Mouse (Mus musculus) heart, postnatal 0 days (tissue): ENCODE measurements around the gene Rbmxl1. TPM values are rescaled to one million over a fixed set of nuclear protein-coding genes. Genes with fewer than 3 reads are reported as not detected.
"Not testable (repeated sequence)": the region's sequence is repeated elsewhere in the genome, so short reads cannot be mapped to it uniquely, and the experiment has no call there.

Experiments
- ATAC-seq: fragments of 200-750 bp; cut with Nextera tagmentation; 2 replicates; pipeline ENCODE4 v1.8.0; 2017; ENCODE audit warnings: low read depth, moderate number of reproducible peaks, moderate library complexity; ENCODE audit not compliant: insufficient read depth
- DNase-seq: peaks from one replicate; pipeline ENCODE4 v3.0.0-alpha.2; 2016; ENCODE audit warnings: low spot score
- H3K27ac ChIP-seq: fragments of 300-500 bp; sonication (generic); 2 replicates; pipeline ENCODE4 v1.5.1; 2014; ENCODE audit warnings: low read depth, mild to moderate bottlenecking
- H3K27me3 ChIP-seq: fragments of 300-500 bp; sonication (generic); 2 replicates; pipeline ENCODE4 v1.6.1; 2014; ENCODE audit warnings: low read length, mixed read lengths; ENCODE audit not compliant: control insufficient read depth, insufficient read depth
- H3K36me3 ChIP-seq: fragments of 300-500 bp; sonication (generic); replicated peaks from 2 replicates; pipeline ENCODE4 v1.6.1; 2014; ENCODE audit warnings: low read length, mixed read lengths; ENCODE audit not compliant: control insufficient read depth, insufficient read depth
- H3K4me1 ChIP-seq: fragments of 300-500 bp; sonication (generic); 2 replicates; pipeline ENCODE4 v1.6.1; 2014; ENCODE audit warnings: antibody characterized with exemption; ENCODE audit not compliant: control insufficient read depth, insufficient read depth
- H3K4me2 ChIP-seq: fragments of 300-500 bp; sonication (generic); 2 replicates; pipeline ENCODE4 v1.6.1; 2014; ENCODE audit warnings: low read depth, mild to moderate bottlenecking, low read length, moderate library complexity
- H3K4me3 ChIP-seq: fragments of 300-500 bp; sonication (generic); 2 replicates; pipeline ENCODE4 v1.5.1; 2014; ENCODE audit warnings: low read depth, low read length
- H3K9ac ChIP-seq: fragments of 300-500 bp; sonication (generic); replicated peaks from 2 replicates; pipeline ENCODE4 v1.6.1; 2014; ENCODE audit warnings: low read depth, low read length, mixed read lengths
- H3K9me3 ChIP-seq: fragments of 300-500 bp; sonication (generic); replicated peaks from 2 replicates; pipeline ENCODE4 v1.6.1; 2016; ENCODE audit warnings: low read length; ENCODE audit not compliant: control insufficient read depth
- CTCF ChIP-seq: IDR thresholded peaks from 2 replicates; pipeline ENCODE4 v1.5.1; 2016; ENCODE audit warnings: antibody characterized with exemption, control low read depth, low read depth
- EP300 ChIP-seq: IDR thresholded peaks from 2 replicates; pipeline ENCODE4 v1.6.1; 2016; ENCODE audit warnings: antibody characterized with exemption, low read depth
- WGBS: fragments of 180-500 bp; shearing (Covaris S2); extraction: QIAGEN DNeasy Blood & Tissue Kit; methylation state at CpG from one replicate; pipeline ENCODE4 v1.1.7; 2014; 5-methylcytosine and 5-hydroxymethylcytosine counted together
- polyA plus RNA-seq: library from polyadenylated mRNA; unstranded; fragments of >200 nt; fragmentation: Nextera tagmentation; extraction: Ambion mirVana; gene quantifications from 2 replicates; pipeline ENCODE4 v1.2.1, GENCODE M21; 2015
- total RNA-seq: library from RNA; depleted of rRNA; stranded (reverse); fragments of >200 nt; gene quantifications from 2 replicates; pipeline ENCODE4 v1.2.3, GENCODE M21; 2014; ENCODE audit warnings: low replicate concordance; rRNA removed

Gene Rbmxl1
- total RNA-seq: 22.4 and 41.6 TPM in 2 replicates
- 56.4 and 57.7 TPM in 2 replicates for polyA plus RNA-seq

GRCm38 (mm10) chr8:78508719-78509272 lies at the start of gene Rbmxl1:
TSS of gene Rbmxl1 (minus strand) at chr8:78508898.
- Histone ChIP-seq H3K4me1 (peaks cover 10% of the 10 kb centered on the region; the same call in 1 of the 2 replicates), H3K36me3 (peaks cover 10% of the 10 kb centered on the region), H3K9me3 (no peaks in the 10 kb centered on the region), H3K4me2 (peak within 1 kb of the TSS; percentile 100), H3K27me3 (no peaks in the 10 kb centered on the region), H3K4me3 (peak within 1 kb of the TSS; percentile 85), H3K27ac (peak within 1 kb of the TSS; percentile 97), H3K9ac (peak within 1 kb of the TSS; percentile 97)
- TF ChIP-seq EP300 (no peak), CTCF (no peak)
- ATAC-seq (peak; percentile 84), DNase-seq (peak; percentile 60)
- WGBS: under 1% methylated on average over 66 of the region's 70 CpGs

GRCm38 (mm10) chr8:78556773-78557434 lies 48.2 kb upstream of the Rbmxl1 start:
- DNase-seq (no peak), ATAC-seq (no peak)
- Histone ChIP-seq H3K27me3 (no peaks in the 10 kb centered on the region), H3K9ac (no peak overlapping the region), H3K36me3 (0 out of 2 replicates have a peak, but pooled peaks cover 10% of the 10 kb centered on the region), H3K9me3 (0 out of 2 replicates have a peak, but pooled peaks cover 5% of the 10 kb centered on the region), H3K4me1 (no peaks in the 10 kb centered on the region), H3K4me3 (no peak overlapping the region), H3K4me2 (no peak overlapping the region), H3K27ac (no peak overlapping the region)
- WGBS: 88% methylated on average over 11 of the region's 11 CpGs
- TF ChIP-seq CTCF: no peak

DNA sequence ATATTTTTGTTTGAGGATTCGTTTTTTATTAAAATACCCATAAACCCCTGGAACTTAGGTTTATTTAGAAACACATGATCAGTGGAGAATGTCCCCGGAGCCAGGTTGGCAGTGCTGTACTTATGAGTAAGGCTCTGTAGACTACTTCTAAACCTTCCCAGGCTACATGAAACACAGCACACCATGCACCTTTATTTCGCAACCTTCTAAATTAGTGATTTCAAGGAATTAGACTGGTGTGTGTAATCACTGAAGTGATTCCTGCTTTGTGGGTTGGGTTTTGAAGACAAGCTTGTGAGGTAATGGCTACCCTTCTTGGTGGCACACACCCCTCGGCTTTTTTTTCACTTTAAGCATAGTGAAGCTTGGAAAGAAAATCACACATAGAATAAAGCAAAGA lies 47.1 kb upstream of the Rbmxl1 start:
- no peaks in the 10 kb centered on the region for H3K9me3 ChIP-seq
- 0 out of 2 replicates have a peak, but pooled peaks cover 7% of the 10 kb centered on the region for H3K36me3 ChIP-seq
- no peak overlapping the region for H3K4me2 ChIP-seq
- no peak for TF ChIP-seq EP300
- TF ChIP-seq CTCF: no peak
- WGBS: 91% methylated on average over 4 of the region's 4 CpGs
- no peak overlapping the region for H3K9ac ChIP-seq
- H3K27me3 ChIP-seq: no peaks in the 10 kb centered on the region
- H3K27ac ChIP-seq: no peak overlapping the region
- ATAC-seq (no peak), DNase-seq (no peak)
- no peak overlapping the region for H3K4me3 ChIP-seq
- no peaks in the 10 kb centered on the region for H3K4me1 ChIP-seq

DNA sequence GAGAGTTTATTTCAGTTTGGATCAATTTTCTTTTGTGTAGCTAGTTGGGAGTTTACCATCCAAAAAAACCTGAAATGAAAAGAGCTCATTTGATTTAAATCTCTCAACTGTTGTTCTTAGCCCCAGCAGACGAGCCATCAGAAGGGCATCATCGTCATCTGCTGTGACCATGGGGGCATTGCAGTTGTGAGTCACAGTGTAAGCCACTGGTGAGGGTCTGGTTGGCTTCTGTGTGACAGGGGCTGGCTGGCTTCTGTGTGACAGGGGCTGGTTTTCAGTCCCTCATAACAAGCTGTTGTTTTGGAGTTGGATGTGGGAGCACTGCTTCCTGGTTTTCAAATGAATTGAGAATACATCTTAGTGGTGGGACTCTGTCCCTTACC lies 42.0 kb upstream of the Rbmxl1 start:
- Histone ChIP-seq H3K4me1 (0 out of 2 replicates have a peak, but pooled peaks cover 3% of the 10 kb centered on the region), H3K4me3 (no peak overlapping the region), H3K4me2 (no peak overlapping the region), H3K27me3 (no peaks in the 10 kb centered on the region), H3K9ac (no peak overlapping the region), H3K27ac (no peak overlapping the region), H3K9me3 (no peaks in the 10 kb centered on the region), H3K36me3 (no peaks in the 10 kb centered on the region; the same call in 1 of the 2 replicates)
- no peak for DNase-seq
- TF ChIP-seq EP300: no peak
- no peak for TF ChIP-seq CTCF
- ATAC-seq: no peak
- WGBS: 70% methylated on average over 2 of the region's 2 CpGs

GRCm38 (mm10) chr8:78549971-78550751 lies 41.5 kb upstream of the Rbmxl1 start:
- Histone ChIP-seq H3K36me3 (no peaks in the 10 kb centered on the region; the same call in 1 of the 2 replicates), H3K9ac (no peak overlapping the region), H3K9me3 (no peaks in the 10 kb centered on the region), H3K27ac (no peak overlapping the region), H3K4me1 (0 out of 2 replicates have a peak, but pooled peaks cover 3% of the 10 kb centered on the region), H3K27me3 (no peaks in the 10 kb centered on the region), H3K4me2 (no peak overlapping the region), H3K4me3 (no peak overlapping the region)
- 44% methylated on average over 10 of the region's 10 CpGs for WGBS
- no peak for TF ChIP-seq EP300
- no peak for TF ChIP-seq CTCF
- DNase-seq (no peak), ATAC-seq (peak; percentile 36; the same call in 1 of the 2 replicates)

- ATAC-seq, H3K4me1 ChIP-seq, H3K9ac ChIP-seq, H3K4me2 ChIP-seq, H3K27me3 ChIP-seq, H3K9me3 ChIP-seq, H3K4me3 ChIP-seq, H3K36me3 ChIP-seq, DNase-seq, H3K27ac ChIP-seq: not testable (repeated sequence)
- 43% methylated on average over 6 of the region's 14 CpGs for WGBS
Measured at GRCm38 (mm10) chr8:78545153-78545817, 36.6 kb upstream of the Rbmxl1 start.
